Mouse (Mus musculus) ZHBTc4 (cell line): ENCODE measurements around the gene Larp1.

Experiments
- DNase-seq: peaks from one replicate; pipeline ENCODE4 v3.0.0-alpha.2; 2011; ENCODE audit warnings: low read depth, low spot score

Gene Larp1

GRCm38 (mm10) chr11:58009051-58009515 is at the start of gene Larp1:
Larp1 (plus strand) TSS chr11:58009064.
- no peak for DNase-seq

GRCm38 (mm10) chr11:57959924-57960323 is 48.9 kb upstream of the Larp1 start:
- no peak for DNase-seq

- peak; percentile 94 for DNase-seq
These were observed 46.2 kb upstream of the Larp1 start for GRCm38 (mm10) chr11:57962382-57963285.

GRCm38 (mm10) chr11:57963291-57963870 is 45.5 kb upstream of the Larp1 start:
- DNase-seq = no peak

- DNase-seq = no peak
These were observed 42.2 kb upstream of the Larp1 start for GRCm38 (mm10) chr11:57966630-57967029.

GRCm38 (mm10) chr11:57968301-57968700 is 40.6 kb upstream of the Larp1 start:
- DNase-seq = no peak

- peak; percentile 99 for DNase-seq
These were observed 38.3 kb upstream of the Larp1 start for GRCm38 (mm10) chr11:57970541-57970940.

GRCm38 (mm10) chr11:57973001-57973912 is 35.6 kb upstream of the Larp1 start:
- DNase-seq = no peak

- DNase-seq = no peak
These were observed 35.0 kb upstream of the Larp1 start for GRCm38 (mm10) chr11:57973913-57974234.

- DNase-seq = no peak
These were observed 33.0 kb upstream of the Larp1 start for GRCm38 (mm10) chr11:57975876-57976275.

GRCm38 (mm10) chr11:57977681-57978080 is 31.2 kb upstream of the Larp1 start:
- no peak for DNase-seq

- DNase-seq = no peak
These were observed 29.2 kb upstream of the Larp1 start for GRCm38 (mm10) chr11:57979621-57980020.

- DNase-seq = peak; percentile 54
These were observed 27.6 kb upstream of the Larp1 start for GRCm38 (mm10) chr11:57981083-57981809.

GRCm38 (mm10) chr11:57983480-57984342 is 25.2 kb upstream of the Larp1 start:
- peak; percentile 36 for DNase-seq

- DNase-seq = no peak
These were observed 24.6 kb upstream of the Larp1 start for GRCm38 (mm10) chr11:57984343-57984666.

GRCm38 (mm10) chr11:57985485-57985884 is 23.4 kb upstream of the Larp1 start:
- no peak for DNase-seq

- DNase-seq = no peak
These were observed 22.8 kb upstream of the Larp1 start for GRCm38 (mm10) chr11:57986053-57986452.

GRCm38 (mm10) chr11:57986456-57986855 is 22.4 kb upstream of the Larp1 start:
- DNase-seq = no peak

- peak; percentile 79 for DNase-seq
These were observed 22.0 kb upstream of the Larp1 start for GRCm38 (mm10) chr11:57986861-57987260.

- DNase-seq = no peak
These were observed 10.7 kb upstream of the Larp1 start for GRCm38 (mm10) chr11:57998168-57998567.
